Mouse (Mus musculus): Measurements from ENCODE around the gene Slc35b1.

GRCm38 (mm10) chr11:95354228-95354944, 30.1 kb upstream of the Slc35b1 start:
- TF ChIP-seq CTCF (IDR thresholded peaks at IDR 0.05; ENCODE audit: extremely low read depth, insufficient read depth, low read length) (no peak), POLR2A (IDR thresholded peaks at IDR 0.05; ENCODE audit: extremely low read depth, insufficient read depth, low read length) (no peak)

All from cortical plate, adult 2 months (tissue).